Mouse (Mus musculus) embryo, embryonic 9.5 days (tissue): Measurements from ENCODE around the gene Gm8232.
"Not testable (repeated sequence)": the region's sequence is repeated elsewhere in the genome, so short reads cannot be mapped to it uniquely, and the experiment has no call there.

Experiments
- DNase-seq: peaks from one replicate; pipeline ENCODE4 v3.0.0-alpha.2; 2017; ENCODE audit errors: extremely low spot score

Gm8232 gene

DNA sequence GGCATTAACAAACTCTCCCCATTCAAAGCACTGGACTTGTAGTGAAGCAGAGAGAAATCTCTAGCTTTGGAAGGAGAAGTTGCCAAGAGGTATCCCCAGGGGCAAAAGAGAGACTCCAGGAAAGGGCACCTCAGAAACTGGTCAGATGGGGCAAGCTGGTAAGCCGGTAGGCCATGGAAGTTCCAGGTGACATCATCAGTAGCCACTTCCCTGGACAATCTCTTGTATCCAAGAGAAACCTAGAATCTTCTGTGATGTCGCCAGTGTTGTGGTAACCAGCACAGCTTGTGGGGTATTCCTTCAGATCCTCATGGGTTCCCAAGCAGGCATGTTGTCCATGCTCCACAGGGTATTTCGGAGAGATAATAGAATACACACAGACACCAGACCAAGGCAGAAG, at the start of gene Gm8232:
Gene Gm8232, plus strand, starts transcription at position 301 of the 400 bp plus-strand sequence.
- DNase-seq: not testable (repeated sequence)

DNA sequence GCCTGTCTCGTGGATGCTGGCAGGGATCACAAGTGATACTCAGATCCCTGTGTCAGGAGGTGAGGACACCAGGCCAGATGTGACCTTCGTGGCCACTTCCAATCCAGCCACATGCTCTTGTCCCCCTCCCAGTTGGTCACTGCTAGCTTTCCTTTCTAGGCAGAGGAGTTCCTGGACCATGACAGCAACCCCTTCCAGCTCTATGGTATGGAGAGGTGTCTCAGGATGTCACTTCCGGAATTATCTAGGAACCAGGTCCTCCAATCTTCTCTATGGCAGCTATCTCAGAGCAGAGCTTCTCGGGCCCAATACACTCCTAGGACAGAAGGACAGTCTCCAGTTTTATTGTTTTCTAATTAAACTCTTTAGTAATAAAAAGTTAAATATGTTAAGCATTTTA, 49.2 kb upstream of the Gm8232 start:
- not testable (repeated sequence) for DNase-seq

DNA sequence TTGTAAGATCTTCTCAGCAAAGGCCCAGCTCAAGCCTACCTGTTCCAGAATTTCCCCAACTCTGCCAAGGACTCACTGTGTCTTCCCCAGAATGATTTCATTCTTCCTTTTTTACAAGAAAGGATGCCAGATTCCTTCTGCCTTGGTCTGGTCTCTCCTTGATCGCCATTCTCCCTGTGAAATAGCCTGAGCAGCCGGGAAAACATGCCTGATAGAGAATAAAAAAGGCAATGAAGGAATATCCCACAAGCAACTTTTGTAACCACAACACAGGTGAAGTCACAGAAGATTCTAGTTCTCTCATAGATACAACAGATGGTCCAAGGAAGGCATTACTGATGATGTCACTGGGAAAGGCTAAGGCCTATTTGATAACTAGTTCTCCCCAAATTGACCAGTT, 22.8 kb upstream of the Gm8232 start, which contains the start of gene Gm3371:
Gene Gm3371, minus strand, starts transcription at position 101 of the 400 bp plus-strand sequence.
- DNase-seq: not testable (repeated sequence)
